7 mouse cellular contexts compared by ENCODE assay signal in the genomic region with DNA sequence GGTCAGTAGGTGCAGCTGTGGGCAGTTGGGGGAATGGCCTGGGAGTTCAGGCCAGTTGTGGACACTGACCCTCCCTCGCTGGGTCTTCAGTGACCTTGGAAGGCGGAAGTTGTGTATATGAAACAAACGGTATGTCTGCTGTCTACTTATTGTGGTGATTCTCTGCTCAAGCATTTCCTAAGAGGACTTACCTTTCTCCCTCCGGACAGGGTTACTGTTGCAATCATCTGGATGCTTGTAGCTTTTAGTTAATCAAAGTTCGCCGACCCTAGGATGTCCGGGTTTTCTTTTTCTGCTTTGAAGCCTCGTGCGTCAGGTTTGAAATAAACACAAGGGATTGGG. TPM values are rescaled to one million over a fixed set of nuclear protein-coding genes. Genes with fewer than 3 reads are reported as not detected.
DNase-seq lines count a peak whose midpoint lies in the region; ATAC-seq and TF ChIP-seq lines count a peak whose summit lies in the region.

No protein-coding gene starts in this region.

- H3K9me3 ChIP-seq in forebrain, embryonic 10.5 days, result no peaks in the 10 kb centered on the region
- no peaks in the 10 kb centered on the region for H3K9me3 ChIP-seq in liver, embryonic 13.5 days (replicated peaks)

- TF ChIP-seq CTCF in thymus, adult 2 months (IDR thresholded peaks at IDR 0.05; ENCODE audit: borderline replicate concordance, control insufficient read depth, extremely low read depth, insufficient read depth, low read length, poor library complexity), result no peak

- peak overlapping the region; percentile 77 for H3K9ac ChIP-seq in liver, embryonic 13.5 days

- H3K27ac ChIP-seq in thymus, adult 2 months (ENCODE audit: control insufficient read depth, insufficient read depth, low read length), result no peak overlapping the region
- peak overlapping the region; percentile 73 for H3K27ac ChIP-seq in forebrain, embryonic 10.5 days
- H3K27ac ChIP-seq in liver, embryonic 13.5 days, result 0 out of 2 replicates have a peak overlapping the region, but pooled peaks have one; percentile 37

- DNase-seq in thymus, adult 2 months, result no peak
- no peak for DNase-seq in thymus, postnatal 36 days
- DNase-seq in forebrain, embryonic 10.5 days (ENCODE audit: extremely low spot score, low spot score), result no peak
- DNase-seq in liver, embryonic 13.5 days, result no peak
- DNase-seq in MN1 (ENCODE audit: low spot score), result no peak
- no peak for DNase-seq in ovary, postnatal 36 days (ENCODE audit: low spot score)
- DNase-seq in frontal cortex, postnatal 36 days (ENCODE audit: low spot score in 2 of 2), result no peak

- no peaks in the 10 kb centered on the region for H3K27me3 ChIP-seq in thymus, adult 2 months (ENCODE audit: control insufficient read depth, insufficient read depth, low read length)
- peaks cover 12% of the 10 kb centered on the region; the same call in 1 of the 2 replicates for H3K27me3 ChIP-seq in forebrain, embryonic 10.5 days (ENCODE audit: poor library complexity, severe bottlenecking)
- H3K27me3 ChIP-seq in liver, embryonic 13.5 days, result no peaks in the 10 kb centered on the region

- TF ChIP-seq POLR2A in thymus, adult 2 months (IDR thresholded peaks at IDR 0.05; ENCODE audit: control insufficient read depth, extremely low read depth, insufficient read depth, low read length, poor library complexity), result no peak

- H3K4me1 ChIP-seq in thymus, adult 2 months (replicated peaks; ENCODE audit: control insufficient read depth, insufficient read depth, low read length), result peaks cover 5% of the 10 kb centered on the region
- H3K4me1 ChIP-seq in forebrain, embryonic 10.5 days, result peaks cover 15% of the 10 kb centered on the region
- peaks cover 14% of the 10 kb centered on the region for H3K4me1 ChIP-seq in liver, embryonic 13.5 days (replicated peaks)

- peak overlapping the region; percentile 99 for H3K4me3 ChIP-seq in thymus, adult 2 months (ENCODE audit: control insufficient read depth, insufficient read depth, low read length)
- H3K4me3 ChIP-seq in forebrain, embryonic 10.5 days, result peak overlapping the region; percentile 73
- peak overlapping the region; percentile 72 for H3K4me3 ChIP-seq in liver, embryonic 13.5 days (replicated peaks)

- 1% methylated on average over 9 of the region's 9 CpGs for WGBS in thymus, adult 2 months
- WGBS in forebrain, embryonic 10.5 days, result 22% methylated on average over 9 of the region's 9 CpGs
- 6% methylated on average over 9 of the region's 9 CpGs for WGBS in liver, embryonic 13.5 days (ENCODE audit: insufficient replicate concordance)

- peak overlapping the region; percentile 87 for H3K4me2 ChIP-seq in liver, embryonic 13.5 days

- no peaks in the 10 kb centered on the region for H3K36me3 ChIP-seq in thymus, adult 2 months (ENCODE audit: control insufficient read depth, insufficient read depth, low read length)
- no peaks in the 10 kb centered on the region for H3K36me3 ChIP-seq in forebrain, embryonic 10.5 days (replicated peaks)
- 0 out of 2 replicates have a peak, but pooled peaks cover 6% of the 10 kb centered on the region for H3K36me3 ChIP-seq in liver, embryonic 13.5 days

- ATAC-seq in liver, embryonic 13.5 days (ENCODE audit: low read depth), result no peak

RNA-seq across cellular contexts. Expression of gene Manba, which starts 0.5 kb away (rescaled TPM):
- polyA plus RNA-seq in thymus, adult 2 months (2012; rRNA removed), result 7.2 and 7.6 TPM in 2 replicates
- 3.9 and 4.4 TPM in 2 replicates for polyA plus RNA-seq in forebrain, embryonic 10.5 days (2016; fragmentation: Nextera tagmentation; extraction: Ambion mirVana)
- polyA plus RNA-seq in liver, embryonic 13.5 days (2015; fragmentation: Nextera tagmentation; extraction: Ambion mirVana), result 4.9 and 6.4 TPM in 2 replicates

RNA-seq across cellular contexts. Expression of gene Ube2d3, which starts 47.9 kb away (rescaled TPM):
- polyA plus RNA-seq in thymus, adult 2 months (2012; rRNA removed), result 552 and 608 TPM in 2 replicates
- 565 and 588 TPM in 2 replicates for polyA plus RNA-seq in forebrain, embryonic 10.5 days (2016; fragmentation: Nextera tagmentation; extraction: Ambion mirVana)
- 281 and 348 TPM in 2 replicates for polyA plus RNA-seq in liver, embryonic 13.5 days (2015; fragmentation: Nextera tagmentation; extraction: Ambion mirVana)
